In genomic region chr12:52832230-52832629, GRCm38 (mm10) we compare ENCODE assay signal across 9 mouse cellular contexts.
DNase-seq lines count a peak whose midpoint lies in the region; ATAC-seq and TF ChIP-seq lines count a peak whose summit lies in the region.
"Had no signal": no experiment of that assay in that cellular context is flagged by ENCODE, and none has a peak within 500 bp of the region (broad histone marks: within the 10 kb centered on the region; RNA-seq: fewer than 3 reads in every experiment).

No protein-coding gene starts in this region.

- no peaks in the 10 kb centered on the region for H3K27me3 ChIP-seq in Patski
- no peaks in the 10 kb centered on the region for H3K27me3 ChIP-seq in lung, embryonic 14.5 days (ENCODE audit: insufficient read depth, low read length)
- H3K27me3 ChIP-seq: hindbrain, embryonic 15.5 days had no signal

- ATAC-seq in Patski: peak; percentile 37
- ATAC-seq in lung, embryonic 14.5 days (ENCODE audit: insufficient read depth): 0 out of 2 replicates have a peak, but pooled peaks have one; percentile 32
- no peak for ATAC-seq in monocyte, adult 5-6 weeks (replicated peaks; ENCODE audit: insufficient number of reproducible peaks, low FRiP score, low TSS enrichment, poor library complexity, severe bottlenecking)

- no peak overlapping the region for H3K27ac ChIP-seq in lung, embryonic 14.5 days (ENCODE audit: low read depth)

- H3K4me1 ChIP-seq in lung, embryonic 14.5 days (ENCODE audit: insufficient read depth): peaks cover 15% of the 10 kb centered on the region

- peak; percentile 57 to 70 for DNase-seq in CD8-positive naive resting alpha-beta T cell, adult 2 months (ENCODE audit: low read depth in 2 of 2, low spot score in 2 of 2)
- DNase-seq in Patski (ENCODE audit: low read depth, low spot score): peak; percentile 46
- peak; percentile 70 for DNase-seq in cerebellum, adult 9-11 months
- peak; percentile 72 to 86 for DNase-seq in frontal cortex, postnatal 36 days (ENCODE audit: low spot score in 2 of 2)
- peak; percentile 53 to 77 for DNase-seq in kidney, postnatal 25 days
- peak; percentile 96 for DNase-seq in lung, embryonic 14.5 days
- DNase-seq in retina, postnatal 7 days (ENCODE audit: low read depth, low spot score): peak; percentile 84

- no peak overlapping the region for H3K9ac ChIP-seq in lung, embryonic 14.5 days
- H3K9ac ChIP-seq: hindbrain, embryonic 15.5 days had no signal

- no peak overlapping the region for H3K4me2 ChIP-seq in lung, embryonic 14.5 days
- H3K4me2 ChIP-seq: hindbrain, embryonic 15.5 days had no signal

- no peaks in the 10 kb centered on the region for H3K9me3 ChIP-seq in lung, embryonic 14.5 days (ENCODE audit: low read depth, low read length)
- H3K9me3 ChIP-seq: hindbrain, embryonic 15.5 days had no signal

- 7% methylated on average over 4 of the region's 4 CpGs for WGBS in lung, embryonic 14.5 days

- H3K4me3 ChIP-seq in lung, embryonic 14.5 days (ENCODE audit: low read depth, low read length): no peak overlapping the region
- H3K4me3 ChIP-seq: hindbrain, embryonic 15.5 days had no signal

- CTCF ChIA-PET in Patski (lab: Charles Lee): no interaction called here

- peak; percentile 84 for TF ChIP-seq CTCF in Patski (IDR thresholded peaks at IDR 0.05)
- peak; percentile 92 for TF ChIP-seq CTCF in lung, embryonic 14.5 days (IDR thresholded peaks at IDR 0.05; ENCODE audit: low read depth)

- in situ Hi-C loops in Patski (cut with MboI; ENCODE audit: low pct_unique_long_range_greater_than_20kb): loop anchor here (5.0 to 10.0 kb wide), 3 partner anchors 195 to 330 kb away; partner anchors contain the start of gene Arhgap5

- H3K36me3 ChIP-seq in lung, embryonic 14.5 days (ENCODE audit: insufficient read depth): no peaks in the 10 kb centered on the region
- H3K36me3 ChIP-seq: hindbrain, embryonic 15.5 days had no signal

- POLR2A ChIA-PET in Patski (lab: Charles Lee): interaction anchor here (1.2 kb wide), 1 partner anchor 800 kb away, joined by 3 read pairs; no protein-coding TSS in a partner anchor

Comparison
In these comparisons a context has a peak if more than half of its experiments do, and no peak if none do; other contexts are left out.
1. DNase-seq: peak in every context shown above with its lines; median percentile 96 in lung, embryonic 14.5 days; 84 in retina, postnatal 7 days; 79 in frontal cortex, postnatal 36 days; 70 in cerebellum, adult 9-11 months; 65 in kidney, postnatal 25 days; 64 in CD8-positive naive resting alpha-beta T cell, adult 2 months; 46 in Patski.